Mouse (Mus musculus) kidney, embryonic 15.5 days (tissue): ENCODE measurements at regions not wholly inside any gene's neighbourhood (a gene's known extent, or its start where the extent isn't known, plus 50 kb on each side); places are given as distances from the start of the nearest gene placed in this dataset.
A peak's percentile ranks its signal among the peaks of the same experiment; 100 is the strongest.
"Not testable (repeated sequence)": the region's sequence is repeated elsewhere in the genome, so short reads cannot be mapped to it uniquely, and the experiment has no call there.

ENCODE experiments used
- ATAC-seq: fragments of 200-750 bp; cut with Nextera tagmentation; replicated peaks from 2 replicates; pipeline ENCODE4 v1.8.0; 2017; ENCODE audit warnings: moderate TSS enrichment; ENCODE audit not compliant: low FRiP score
- H3K27ac ChIP-seq: fragments of 300-500 bp; sonication (generic); 2 replicates; pipeline ENCODE4 v1.5.1; 2015; ENCODE audit warnings: mild to moderate bottlenecking, inconsistent platforms
- H3K27me3 ChIP-seq: fragments of 300-500 bp; sonication (generic); 2 replicates; pipeline ENCODE4 v1.6.1; 2015; ENCODE audit warnings: inconsistent platforms
- H3K36me3 ChIP-seq: fragments of 300-500 bp; sonication (generic); 2 replicates; pipeline ENCODE4 v1.6.1; 2015; ENCODE audit warnings: inconsistent platforms
- H3K4me1 ChIP-seq: fragments of 300-500 bp; sonication (generic); 2 replicates; pipeline ENCODE4 v1.6.1; 2015; ENCODE audit warnings: inconsistent platforms
- H3K4me2 ChIP-seq: fragments of 300-500 bp; sonication (generic); 2 replicates; pipeline ENCODE4 v1.6.1; 2015; ENCODE audit warnings: moderate library complexity, mild to moderate bottlenecking, inconsistent platforms
- H3K4me3 ChIP-seq: fragments of 300-500 bp; sonication (generic); replicated peaks from 2 replicates; pipeline ENCODE4 v1.5.1; 2015; ENCODE audit warnings: mild to moderate bottlenecking, inconsistent platforms
- H3K9ac ChIP-seq: fragments of 300-500 bp; sonication (generic); 2 replicates; pipeline ENCODE4 v1.6.1; 2015; ENCODE audit warnings: mild to moderate bottlenecking, inconsistent platforms
- H3K9me3 ChIP-seq: fragments of 300-500 bp; sonication (generic); replicated peaks from 2 replicates; pipeline ENCODE4 v1.6.1; 2016; ENCODE audit warnings: inconsistent platforms
- WGBS: fragments of 180-500 bp; shearing (Covaris S2); methylation state at CpG from one replicate; pipeline ENCODE4 v1.1.7; 2015; ENCODE audit warnings: mixed read lengths; 5-methylcytosine and 5-hydroxymethylcytosine counted together

DNA sequence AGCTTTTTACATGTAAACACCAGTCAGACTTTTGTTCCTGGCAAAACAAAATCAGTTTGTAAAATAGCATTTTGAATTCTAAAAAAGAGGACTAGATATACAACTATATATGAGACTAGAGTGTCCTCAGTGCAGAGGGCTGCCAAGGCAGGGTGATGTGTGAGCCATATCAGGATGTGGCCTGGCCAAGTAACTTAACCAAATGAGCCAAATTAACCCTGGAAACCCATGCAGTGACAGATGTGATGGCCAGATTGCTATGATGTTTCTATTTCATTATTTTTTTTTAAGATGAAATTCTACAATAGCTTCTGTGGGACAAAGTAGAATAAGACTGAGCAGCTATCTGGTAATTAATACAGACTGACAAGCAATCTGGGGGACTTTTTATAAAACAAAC, 181.8 kb downstream of the Nova1 start:
- Histone ChIP-seq H3K4me3 (no peak overlapping the region), H3K36me3 (no peaks in the 10 kb centered on the region), H3K4me2 (no peak overlapping the region), H3K9ac (no peak overlapping the region), H3K27ac (no peak overlapping the region), H3K4me1 (0 out of 2 replicates have a peak, but pooled peaks cover 5% of the 10 kb centered on the region), H3K9me3 (no peaks in the 10 kb centered on the region), H3K27me3 (no peaks in the 10 kb centered on the region)
- ATAC-seq: no peak

GRCm38 (mm10) chr12:46635125-46635772, 183.5 kb downstream of the Nova1 start:
- Histone ChIP-seq H3K9ac (no peak overlapping the region), H3K36me3 (no peaks in the 10 kb centered on the region), H3K9me3 (no peaks in the 10 kb centered on the region), H3K27ac (no peak overlapping the region), H3K4me3 (no peak overlapping the region), H3K27me3 (no peaks in the 10 kb centered on the region), H3K4me1 (0 out of 2 replicates have a peak, but pooled peaks cover 5% of the 10 kb centered on the region), H3K4me2 (no peak overlapping the region)
- ATAC-seq: 0 out of 2 replicates have a peak, but pooled peaks have one; percentile 49
- 10% methylated on average over 6 of the region's 6 CpGs for WGBS

DNA sequence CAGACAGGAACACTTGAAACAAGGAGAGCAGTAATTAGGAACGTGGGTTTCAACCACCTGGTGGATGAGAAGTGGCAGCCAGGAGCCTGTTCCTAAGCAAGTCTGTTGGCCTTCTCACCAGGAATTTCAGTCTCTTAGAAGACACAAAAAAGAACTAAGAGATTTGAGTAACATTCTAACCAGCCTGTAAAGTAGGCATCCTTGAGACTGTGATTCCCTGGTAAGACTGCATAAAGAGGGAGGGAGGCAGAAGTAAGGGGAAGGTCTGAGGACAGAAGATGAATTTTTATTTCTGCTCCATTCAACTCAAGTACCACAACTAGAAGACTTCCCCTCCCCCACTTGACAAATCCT, 184.0 kb downstream of the Nova1 start:
- Histone ChIP-seq H3K9me3 (no peaks in the 10 kb centered on the region), H3K4me2 (no peak overlapping the region), H3K4me1 (0 out of 2 replicates have a peak, but pooled peaks cover 5% of the 10 kb centered on the region), H3K27me3 (no peaks in the 10 kb centered on the region), H3K36me3 (no peaks in the 10 kb centered on the region), H3K4me3 (no peak overlapping the region), H3K9ac (no peak overlapping the region), H3K27ac (no peak overlapping the region)
- no peak for ATAC-seq
- 23% methylated on average over 1 of the region's 1 CpGs for WGBS

DNA sequence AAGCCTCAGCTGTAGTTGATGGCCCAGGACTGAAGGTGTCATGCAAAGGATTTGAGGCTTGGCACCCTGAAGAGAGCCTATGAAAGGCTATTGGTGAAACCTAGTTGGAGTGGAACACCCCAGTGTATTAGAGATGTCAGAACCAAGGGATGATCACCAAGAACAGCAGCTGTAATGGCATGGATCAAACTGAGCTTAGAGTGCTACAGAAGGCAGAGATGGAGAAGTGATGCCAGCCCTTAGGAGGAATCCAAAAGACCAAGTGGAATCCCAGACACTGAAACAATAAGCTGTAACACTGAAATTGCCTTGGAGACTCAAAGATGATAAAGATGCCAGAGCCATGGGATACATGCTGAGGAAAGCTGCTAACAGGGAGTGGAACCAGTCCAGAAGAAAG, 186.3 kb downstream of the Nova1 start:
- H3K27me3 ChIP-seq, H3K4me3 ChIP-seq, H3K9ac ChIP-seq, H3K27ac ChIP-seq, H3K9me3 ChIP-seq, ATAC-seq, H3K4me1 ChIP-seq, H3K4me2 ChIP-seq, H3K36me3 ChIP-seq: not testable (repeated sequence)

DNA sequence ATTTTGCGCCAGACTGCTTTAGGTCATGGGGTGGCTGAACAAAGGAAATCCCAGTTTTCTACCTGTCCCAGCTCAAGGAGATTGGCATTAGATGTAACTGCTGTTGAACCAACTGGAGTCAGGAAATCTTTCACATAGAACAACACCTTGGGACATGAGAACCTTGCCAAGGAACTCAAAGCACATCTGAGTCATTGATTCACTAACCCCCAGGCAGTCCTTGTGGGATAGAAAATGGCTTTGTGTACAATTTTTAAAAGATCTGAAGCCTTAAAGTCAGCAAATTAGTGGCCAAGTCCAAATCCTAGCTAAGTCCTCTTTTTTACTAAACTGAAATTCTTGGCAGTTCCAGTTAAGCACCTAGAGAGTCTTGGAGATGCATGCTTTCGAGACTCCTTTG, 191.4 kb downstream of the Nova1 start:
- 72% methylated on average over 2 of the region's 2 CpGs for WGBS
- Histone ChIP-seq H3K27ac (no peak overlapping the region), H3K36me3 (no peaks in the 10 kb centered on the region), H3K9ac (no peak overlapping the region), H3K27me3 (no peaks in the 10 kb centered on the region), H3K9me3 (no peaks in the 10 kb centered on the region), H3K4me2 (no peak overlapping the region), H3K4me1 (no peaks in the 10 kb centered on the region), H3K4me3 (no peak overlapping the region)
- ATAC-seq: no peak; the same call in 1 of the 2 replicates

DNA sequence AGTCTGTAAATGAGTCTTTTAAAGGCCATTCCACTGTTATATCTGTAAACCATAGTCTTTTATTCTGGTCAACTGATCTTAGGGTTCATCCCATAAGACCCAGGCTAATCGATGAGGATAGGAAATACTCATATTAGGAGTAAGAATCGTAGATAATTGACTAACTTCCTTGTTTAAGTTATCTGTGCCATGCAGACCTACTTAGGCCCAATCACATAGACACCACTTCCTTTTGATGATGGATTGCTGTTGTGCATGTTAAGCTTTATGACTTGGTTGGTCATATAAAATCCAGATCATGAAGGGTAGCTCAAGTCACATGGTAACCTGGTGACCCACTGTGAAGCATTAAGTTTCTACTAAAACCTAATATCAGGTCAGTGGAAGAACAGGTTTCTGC, 207.3 kb downstream of the Nova1 start:
- 86% methylated on average over 2 of the region's 2 CpGs for whole genome bisulfite sequencing
- ATAC-seq: no peak
- H3K27ac ChIP-seq: no peak overlapping the region
- no peaks in the 10 kb centered on the region for H3K27me3 ChIP-seq
- H3K9ac ChIP-seq: no peak overlapping the region
- no peak overlapping the region for H3K4me2 ChIP-seq
- no peaks in the 10 kb centered on the region for H3K4me1 ChIP-seq
- H3K9me3 ChIP-seq: no peaks in the 10 kb centered on the region
- H3K36me3 ChIP-seq: no peaks in the 10 kb centered on the region
- no peak overlapping the region for H3K4me3 ChIP-seq

GRCm38 (mm10) chr12:46609580-46610311, 209.0 kb downstream of the Nova1 start:
- WGBS: 57% methylated on average over 12 of the region's 12 CpGs
- no peaks in the 10 kb centered on the region for H3K27me3 ChIP-seq
- H3K4me3 ChIP-seq: no peak overlapping the region
- peak; percentile 89; the same call in 1 of the 2 replicates for ATAC-seq
- H3K27ac ChIP-seq: no peak overlapping the region
- no peaks in the 10 kb centered on the region for H3K9me3 ChIP-seq
- no peak overlapping the region for H3K4me2 ChIP-seq
- no peaks in the 10 kb centered on the region for H3K4me1 ChIP-seq
- H3K9ac ChIP-seq: no peak overlapping the region
- no peaks in the 10 kb centered on the region for H3K36me3 ChIP-seq

DNA sequence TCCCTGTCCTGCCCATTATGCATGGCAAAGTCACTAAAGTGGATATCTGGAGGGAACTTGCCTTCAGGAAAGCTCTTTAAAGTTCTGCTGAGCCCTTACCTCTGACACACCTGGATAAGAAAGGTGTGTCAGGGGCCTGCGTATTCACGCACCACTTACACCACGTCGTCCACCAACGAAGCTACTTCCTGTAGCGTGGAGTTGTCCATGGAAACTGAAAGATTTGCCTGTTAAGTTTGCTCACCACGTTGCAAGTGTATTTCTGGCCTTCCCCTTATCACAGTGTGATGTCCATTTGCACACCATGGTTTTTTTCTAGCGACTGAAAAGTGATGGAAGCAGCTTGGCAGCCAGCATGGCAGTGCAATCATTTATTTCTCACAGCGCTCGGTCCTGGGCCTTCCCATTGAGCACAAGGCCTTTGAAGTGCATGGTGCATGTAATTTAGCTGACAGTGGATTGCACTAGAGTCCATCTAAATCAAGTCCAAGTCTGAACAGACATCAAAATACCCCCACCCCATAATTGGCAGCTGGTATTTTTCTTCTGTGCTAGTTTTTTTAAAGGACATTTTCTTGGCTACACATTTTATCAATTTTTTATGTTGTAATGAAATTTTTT, 210.3 kb downstream of the Nova1 start:
- Histone ChIP-seq H3K9ac (no peak overlapping the region), H3K27ac (no peak overlapping the region), H3K9me3 (no peaks in the 10 kb centered on the region), H3K4me1 (no peaks in the 10 kb centered on the region), H3K4me2 (no peak overlapping the region), H3K36me3 (no peaks in the 10 kb centered on the region), H3K27me3 (no peaks in the 10 kb centered on the region), H3K4me3 (no peak overlapping the region)
- ATAC-seq: no peak
- WGBS: 67% methylated on average over 10 of the region's 10 CpGs

- Histone ChIP-seq H3K9me3 (no peaks in the 10 kb centered on the region), H3K27me3 (no peaks in the 10 kb centered on the region), H3K27ac (no peak overlapping the region), H3K4me1 (no peaks in the 10 kb centered on the region), H3K4me3 (no peak overlapping the region), H3K9ac (no peak overlapping the region), H3K36me3 (no peaks in the 10 kb centered on the region), H3K4me2 (no peak overlapping the region)
- 0 out of 2 replicates have a peak, but pooled peaks have one; percentile 15 for ATAC-seq
- WGBS: 12% methylated on average over 4 of the region's 4 CpGs
Observed at GRCm38 (mm10) chr12:46597200-46597599, 221.5 kb downstream of the Nova1 start.

- no peaks in the 10 kb centered on the region for H3K4me1 ChIP-seq
- H3K9ac ChIP-seq: no peak overlapping the region
- H3K27ac ChIP-seq: no peak overlapping the region
- WGBS: 79% methylated on average over 2 of the region's 2 CpGs
- no peaks in the 10 kb centered on the region for H3K9me3 ChIP-seq
- no peak overlapping the region for H3K4me2 ChIP-seq
- no peak overlapping the region for H3K4me3 ChIP-seq
- H3K36me3 ChIP-seq: no peaks in the 10 kb centered on the region
- no peak for ATAC-seq
- H3K27me3 ChIP-seq: no peaks in the 10 kb centered on the region
Observed at GRCm38 (mm10) chr12:46568665-46569064, 250.1 kb downstream of the Nova1 start.

GRCm38 (mm10) chr12:46566324-46566723, 252.4 kb downstream of the Nova1 start:
- Histone ChIP-seq H3K9me3 (no peaks in the 10 kb centered on the region), H3K27me3 (no peaks in the 10 kb centered on the region), H3K36me3 (no peaks in the 10 kb centered on the region), H3K27ac (no peak overlapping the region), H3K9ac (no peak overlapping the region), H3K4me3 (no peak overlapping the region), H3K4me2 (no peak overlapping the region), H3K4me1 (no peaks in the 10 kb centered on the region)
- 68% methylated on average over 2 of the region's 2 CpGs for WGBS
- ATAC-seq: no peak

GRCm38 (mm10) chr12:46520942-46521341, 297.8 kb downstream of the Nova1 start:
- no peak overlapping the region for H3K9ac ChIP-seq
- H3K4me1 ChIP-seq: no peaks in the 10 kb centered on the region
- H3K27ac ChIP-seq: no peak overlapping the region
- H3K36me3 ChIP-seq: no peaks in the 10 kb centered on the region
- H3K27me3 ChIP-seq: no peaks in the 10 kb centered on the region
- no peaks in the 10 kb centered on the region for H3K9me3 ChIP-seq
- WGBS: 77% methylated on average over 3 of the region's 3 CpGs
- no peak overlapping the region for H3K4me3 ChIP-seq
- H3K4me2 ChIP-seq: no peak overlapping the region
- ATAC-seq: no peak
